Mouse (Mus musculus) cerebellum, postnatal 4 days (tissue): ENCODE data around the gene Srd5a3.

Experiments
- DNase-seq, 2 experiments: peaks; one replicate each; pipeline ENCODE4 v3.0.0; 2022; ENCODE audit warnings: low spot score in 2 of 2, mixed read lengths in 1 of 2

The Srd5a3 gene

DNA sequence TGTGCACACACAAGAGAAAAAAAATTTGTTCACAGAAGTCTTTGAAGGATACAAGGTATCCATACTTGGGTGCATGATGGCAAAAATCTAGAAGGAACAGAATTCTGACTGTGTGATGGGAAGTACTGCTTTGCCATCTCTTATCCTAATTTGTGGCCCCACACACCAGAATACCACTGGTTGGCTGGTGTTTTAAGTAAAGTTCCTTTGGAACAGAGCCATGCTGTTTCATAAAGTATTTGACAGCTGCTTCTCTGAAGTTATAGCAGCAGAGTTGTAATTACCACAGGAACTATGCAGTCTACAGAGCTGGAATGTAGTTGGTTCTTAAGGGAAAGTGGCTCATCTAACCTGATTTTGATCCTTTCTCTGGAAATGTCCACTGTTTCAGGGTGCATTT is 53.0 kb downstream of the Srd5a3 start:
- DNase-seq = no peak

- DNase-seq = no peak
Measured at GRCm38 (mm10) chr5:76194377-76194945, 54.4 kb downstream of the Srd5a3 start.

DNA sequence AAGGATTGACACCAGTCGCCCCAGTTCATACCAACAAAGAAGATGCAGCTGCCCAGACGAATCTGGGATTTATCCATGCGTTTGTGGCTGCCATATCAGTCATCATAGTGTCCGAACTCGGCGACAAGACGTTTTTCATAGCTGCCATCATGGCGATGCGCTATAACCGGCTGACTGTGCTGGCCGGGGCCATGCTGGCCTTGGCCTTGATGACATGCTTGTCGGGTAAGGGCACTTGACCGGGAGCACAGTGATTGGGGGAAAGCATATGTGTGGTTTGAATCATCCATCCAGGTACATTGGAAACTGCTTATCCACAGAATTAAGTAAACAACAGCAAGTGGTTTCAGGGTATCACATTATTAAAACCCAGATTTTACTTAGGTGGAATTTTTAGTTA is 59.3 kb downstream of the Srd5a3 start:
- DNase-seq = no peak

- no peak for DNase-seq
Measured at GRCm38 (mm10) chr5:76203171-76203570, 63.1 kb downstream of the Srd5a3 start.
